Mouse (Mus musculus): ENCODE measurements around the gene Ptpn12. TPM values are rescaled to one million over a fixed set of nuclear protein-coding genes. Genes with fewer than 3 reads are reported as not detected.

Ptpn12 gene
- polyA plus RNA-seq, 1 experiment, result 17.0 TPM

Other genes with a start within 250 kb of the Ptpn12 start
- 1.1 and 1.3 TPM in 2 replicates for gene Phtf2, start 173.8 kb downstream of the Ptpn12 start, polyA plus RNA-seq (2012; rRNA removed)
- gene Tmem60, start 173.7 kb downstream of the Ptpn12 start, polyA plus RNA-seq (2012; rRNA removed), result 7.2 and 8.2 TPM in 2 replicates
- 3.0 and 4.0 TPM in 2 replicates for gene Rsbn1l, start 99.5 kb downstream of the Ptpn12 start, polyA plus RNA-seq (2012; rRNA removed)
- gene Gsap, start 130.3 kb upstream of the Ptpn12 start, polyA plus RNA-seq (2012; rRNA removed), result 1.4 and 2.0 TPM in 2 replicates

All from large intestine, adult 2 months (tissue).